Mouse (Mus musculus): ENCODE results near the gene Prss12.

Prss12 gene

GRCm38 (mm10) chr3:123446708-123447537 is at the start of gene Prss12:
TSS of gene Prss12 (plus strand) at chr3:123446913.
- DNase-seq (ENCODE audit: low spot score), result peak; percentile 30

DNA sequence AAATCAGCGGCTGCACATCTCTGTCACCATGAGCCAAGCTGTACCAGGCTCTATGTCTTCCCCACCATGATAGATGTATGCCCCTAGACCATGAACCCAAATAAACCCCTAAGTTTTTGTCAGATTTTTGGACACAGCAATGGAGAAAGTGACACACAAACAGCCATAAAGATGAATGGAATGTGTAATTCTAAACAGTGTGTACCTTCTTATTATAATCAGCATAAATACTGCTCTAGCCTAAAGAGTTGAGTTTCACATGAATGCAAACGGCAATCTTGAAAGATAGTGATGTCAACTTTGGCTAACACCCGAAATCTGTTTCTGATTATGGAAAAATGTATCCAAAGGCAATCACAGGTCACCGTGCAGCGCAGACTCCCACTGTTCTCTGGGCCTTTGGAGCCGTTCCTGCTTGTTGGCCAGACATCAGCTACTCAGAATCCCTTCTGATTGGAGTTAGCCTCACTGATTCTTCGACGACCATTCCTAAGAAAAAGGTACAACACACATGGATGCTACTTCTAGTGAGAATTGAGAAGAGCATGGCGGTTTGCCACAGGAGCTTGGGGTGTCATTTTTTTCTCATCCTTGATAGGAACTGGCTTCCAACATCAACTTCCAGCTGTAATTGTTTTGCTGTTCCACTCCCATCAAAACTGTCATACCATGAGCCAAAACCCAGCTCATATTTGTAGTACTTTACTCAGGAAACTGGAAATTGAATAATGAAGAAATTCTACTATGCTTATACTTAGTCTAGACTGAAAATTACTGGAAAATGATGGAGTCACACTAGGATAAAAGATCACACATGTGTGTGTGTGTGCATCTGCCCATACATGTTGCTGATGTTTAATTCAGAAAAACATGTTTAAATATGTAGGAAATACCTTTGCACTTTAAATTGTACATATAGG is 48.9 kb upstream of the Prss12 start:
- no peak for DNase-seq (ENCODE audit: low spot score)

DNA sequence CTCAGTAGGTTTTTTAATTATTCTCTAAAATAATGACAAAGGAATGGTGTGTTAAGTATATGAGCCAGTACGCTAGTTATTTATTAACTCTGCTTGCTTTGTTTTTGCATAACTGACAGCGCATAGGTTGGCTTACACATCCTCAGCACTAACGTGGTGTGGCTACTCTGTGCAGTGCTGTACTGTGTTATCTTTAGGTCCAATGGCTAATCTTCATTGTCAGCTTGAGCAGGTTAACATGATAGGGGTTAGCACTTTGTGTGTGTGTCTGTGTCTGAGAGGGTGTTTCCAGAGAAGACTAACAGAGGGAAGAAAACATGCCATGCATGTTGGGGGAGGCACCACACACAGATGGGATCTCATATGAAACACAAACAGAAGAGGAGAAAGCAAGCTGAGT is 41.8 kb upstream of the Prss12 start:
- DNase-seq (ENCODE audit: low spot score), result no peak

GRCm38 (mm10) chr3:123411821-123412578 is 34.7 kb upstream of the Prss12 start:
- no peak for DNase-seq (ENCODE audit: low spot score)

- no peak for DNase-seq (ENCODE audit: low spot score)
Observed at GRCm38 (mm10) chr3:123413173-123413572, 33.5 kb upstream of the Prss12 start.

GRCm38 (mm10) chr3:123425647-123426046 is 21.1 kb upstream of the Prss12 start:
- no peak for DNase-seq (ENCODE audit: low spot score)

- no peak for DNase-seq (ENCODE audit: low spot score)
Observed at GRCm38 (mm10) chr3:123428005-123428404, 18.7 kb upstream of the Prss12 start.

- DNase-seq (ENCODE audit: low spot score), result no peak
Observed at GRCm38 (mm10) chr3:123429597-123430458, 16.9 kb upstream of the Prss12 start.

DNA sequence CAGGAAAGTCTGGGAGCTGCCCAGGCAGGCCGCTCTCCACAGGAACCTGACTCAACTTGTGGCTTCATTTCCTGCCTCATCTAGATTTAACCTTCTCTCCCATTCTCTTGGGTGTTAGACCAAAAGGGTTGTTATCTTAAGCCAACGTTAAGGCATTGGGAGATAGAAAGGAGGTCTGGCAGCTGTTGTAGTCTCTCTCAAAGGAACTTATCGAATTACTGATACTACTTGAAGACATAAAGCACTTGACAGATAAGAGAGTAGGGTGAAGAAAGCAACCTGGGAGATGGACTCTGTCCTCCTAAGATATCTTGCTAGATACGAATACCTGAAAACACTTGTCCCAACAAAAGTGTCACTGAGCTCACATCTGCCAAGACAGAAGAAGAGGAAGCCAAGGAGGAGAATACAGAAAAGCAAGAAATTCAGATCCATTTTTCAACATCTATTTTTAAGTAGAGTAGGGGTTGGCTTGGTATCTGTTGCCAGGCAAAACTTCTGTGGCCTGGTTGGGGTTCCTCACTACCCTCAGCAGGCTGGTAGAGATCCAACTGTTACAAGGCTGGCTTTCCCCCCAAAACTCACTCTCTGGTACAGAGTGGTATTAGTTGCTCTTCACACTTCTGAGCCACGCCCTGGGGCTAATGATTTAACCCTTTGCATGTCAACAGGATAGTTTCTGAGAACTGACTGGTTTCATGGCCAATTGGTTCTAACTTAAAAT is 14.6 kb upstream of the Prss12 start:
- DNase-seq (ENCODE audit: low spot score), result no peak

- no peak for DNase-seq (ENCODE audit: low spot score)
Observed at GRCm38 (mm10) chr3:123433362-123433761, 13.4 kb upstream of the Prss12 start.

GRCm38 (mm10) chr3:123437608-123438007 is 9.1 kb upstream of the Prss12 start:
- no peak for DNase-seq (ENCODE audit: low spot score)

- no peak for DNase-seq (ENCODE audit: low spot score)
Observed at GRCm38 (mm10) chr3:123440490-123440889, 6.2 kb upstream of the Prss12 start.

GRCm38 (mm10) chr3:123444466-123444865 is 2.2 kb upstream of the Prss12 start:
- DNase-seq (ENCODE audit: low spot score), result no peak

GRCm38 (mm10) chr3:123447538-123448059 is 886 bp downstream of the Prss12 start:
- no peak for DNase-seq (ENCODE audit: low spot score)

DNA sequence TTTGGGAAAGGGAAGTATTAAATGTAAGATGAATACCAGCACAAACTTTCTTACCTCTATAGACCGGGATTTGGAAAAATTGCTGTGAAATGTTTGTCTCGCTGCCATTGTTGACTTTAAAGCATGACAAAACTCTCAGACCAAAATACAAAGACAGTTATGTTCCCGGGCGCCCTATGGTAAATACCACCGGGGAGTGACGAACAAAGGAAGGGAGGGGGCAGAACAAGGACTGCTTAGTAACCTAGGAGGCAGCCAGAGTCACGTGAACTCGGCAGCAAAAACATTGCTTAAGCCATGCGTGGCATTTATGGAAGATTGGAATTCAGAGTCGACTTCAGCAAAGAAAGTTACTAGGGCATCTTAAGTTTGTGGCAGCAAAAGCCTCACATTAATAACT is 1.4 kb downstream of the Prss12 start:
- DNase-seq (ENCODE audit: low spot score), result no peak

- DNase-seq (ENCODE audit: low spot score), result no peak
Observed at GRCm38 (mm10) chr3:123450107-123450506, 3.4 kb downstream of the Prss12 start.

GRCm38 (mm10) chr3:123452904-123453303 is 6.2 kb downstream of the Prss12 start:
- no peak for DNase-seq (ENCODE audit: low spot score)

DNA sequence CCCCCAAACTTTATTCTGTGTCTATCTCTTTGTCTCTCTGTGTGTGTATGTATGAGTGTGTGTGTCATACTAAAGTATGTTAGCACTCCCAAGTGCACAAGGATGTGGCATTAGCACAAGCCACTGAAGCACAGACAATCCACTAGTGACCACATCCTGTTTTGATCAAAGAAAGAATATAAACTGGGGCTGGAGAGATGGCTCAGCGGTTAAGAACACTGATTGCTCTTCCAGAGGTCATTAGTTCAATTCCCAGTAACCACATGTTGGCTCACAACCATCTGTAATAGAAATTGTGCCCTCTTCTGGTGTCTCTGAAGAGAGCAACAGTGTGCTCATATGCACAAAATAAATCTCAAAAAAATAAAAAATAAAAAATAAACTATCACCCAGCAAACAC is 12.8 kb downstream of the Prss12 start:
- DNase-seq (ENCODE audit: low spot score), result no peak

- DNase-seq (ENCODE audit: low spot score), result no peak
Observed at GRCm38 (mm10) chr3:123460436-123460835, 13.7 kb downstream of the Prss12 start.

GRCm38 (mm10) chr3:123462264-123462663 is 15.6 kb downstream of the Prss12 start:
- DNase-seq (ENCODE audit: low spot score), result no peak

Measured in layer of hippocampus, adult 9-10 months (tissue).